Mouse (Mus musculus) megakaryocyte progenitor cell, adult 5-6 weeks (primary cell): Measurements from ENCODE around the gene Kat6b. TPM values are rescaled to one million over a fixed set of nuclear protein-coding genes. Genes with fewer than 3 reads are reported as not detected.

Source experiments
- ATAC-seq: replicated peaks from 2 replicates; pipeline ENCODE4 v1.8.0; 2016; ENCODE audit warnings: mild to moderate bottlenecking, moderate TSS enrichment, inconsistent platforms; ENCODE audit not compliant: poor library complexity
- total RNA-seq, 2 experiments: library from RNA; stranded (forward) in 1 of 2; stranded (reverse) in 1 of 2; fragments of 157-497, 149-512 nt in 1 of 2; fragments of 200-1000 nt in 1 of 2; gene quantifications; 2 replicates each; pipeline versions ENCODE4 v1.2.3 to v1.2.4; 2015 to 2017

Kat6b gene
- total RNA-seq, 2 experiments from 2014 or later: 5.1 to 16.0 TPM

- peak; percentile 12; the same call in 1 of the 2 replicates for ATAC-seq
These were observed 77.4 kb downstream of the Kat6b start for GRCm38 (mm10) chr14:21558440-21559131.

GRCm38 (mm10) chr14:21559447-21559846 lies 78.2 kb downstream of the Kat6b start:
- ATAC-seq: no peak

GRCm38 (mm10) chr14:21560481-21561209 lies 79.4 kb downstream of the Kat6b start:
- ATAC-seq: no peak

- ATAC-seq: peak; percentile 79
These were observed 80.3 kb downstream of the Kat6b start for GRCm38 (mm10) chr14:21561396-21562065.

GRCm38 (mm10) chr14:21563584-21564118 lies 82.4 kb downstream of the Kat6b start:
- no peak for ATAC-seq

- ATAC-seq: no peak; the same call in 1 of the 2 replicates
These were observed 84.5 kb downstream of the Kat6b start for GRCm38 (mm10) chr14:21565541-21566353.

- no peak for ATAC-seq
These were observed 86.2 kb downstream of the Kat6b start for GRCm38 (mm10) chr14:21567293-21567984.

GRCm38 (mm10) chr14:21568821-21569220 lies 87.6 kb downstream of the Kat6b start:
- no peak for ATAC-seq

- ATAC-seq: peak; percentile 29; the same call in 1 of the 2 replicates
These were observed 93.6 kb downstream of the Kat6b start for GRCm38 (mm10) chr14:21574686-21575309.

- no peak for ATAC-seq
These were observed 95.6 kb downstream of the Kat6b start for GRCm38 (mm10) chr14:21576867-21577266.

GRCm38 (mm10) chr14:21581198-21581597 lies 100.0 kb downstream of the Kat6b start:
- no peak for ATAC-seq

- ATAC-seq: no peak
These were observed 101.1 kb downstream of the Kat6b start for GRCm38 (mm10) chr14:21582301-21582700.

GRCm38 (mm10) chr14:21583051-21583450 lies 101.8 kb downstream of the Kat6b start:
- no peak for ATAC-seq

- peak; percentile 64 for ATAC-seq
These were observed 102.6 kb downstream of the Kat6b start for GRCm38 (mm10) chr14:21583868-21584267.

GRCm38 (mm10) chr14:21584468-21585135 lies 103.4 kb downstream of the Kat6b start:
- ATAC-seq: peak; percentile 44; the same call in 1 of the 2 replicates

- no peak for ATAC-seq
These were observed 104.4 kb downstream of the Kat6b start for GRCm38 (mm10) chr14:21585491-21586251.

GRCm38 (mm10) chr14:21586481-21587118 lies 105.4 kb downstream of the Kat6b start:
- ATAC-seq: no peak

- ATAC-seq: peak; percentile 35
These were observed 106.7 kb downstream of the Kat6b start for GRCm38 (mm10) chr14:21587931-21588330.
